Mouse (Mus musculus) midbrain, embryonic 10.5 days (tissue): ENCODE measurements at regions not wholly inside any gene's neighbourhood (a gene's known extent, or its start where the extent isn't known, plus 50 kb on each side); places are given as distances from the start of the nearest gene placed in this dataset.

ENCODE experiments used
- DNase-seq: peaks from one replicate; pipeline ENCODE4 v3.0.0-alpha.2; 2017; ENCODE audit warnings: low spot score
- H3K27ac ChIP-seq: fragments of 300-500 bp; sonication (generic); replicated peaks from 2 replicates; pipeline ENCODE4 v1.5.1; 2016; ENCODE audit warnings: mild to moderate bottlenecking
- H3K27me3 ChIP-seq: fragments of 300-500 bp; sonication (generic); 2 replicates; pipeline ENCODE4 v1.6.1; 2016; ENCODE audit warnings: low read depth, mild to moderate bottlenecking; ENCODE audit not compliant: poor library complexity, severe bottlenecking
- H3K36me3 ChIP-seq: fragments of 300-500 bp; sonication (generic); 2 replicates; pipeline ENCODE4 v1.6.1; 2016; ENCODE audit warnings: mild to moderate bottlenecking, moderate library complexity
- H3K4me1 ChIP-seq: fragments of 300-500 bp; sonication (generic); 2 replicates; pipeline ENCODE4 v1.6.1; 2016
- H3K4me3 ChIP-seq: fragments of 300-500 bp; sonication (generic); 2 replicates; pipeline ENCODE4 v1.5.1; 2016; ENCODE audit warnings: mild to moderate bottlenecking, moderate library complexity
- H3K9me3 ChIP-seq: fragments of 300-500 bp; sonication (generic); replicated peaks from 2 replicates; pipeline ENCODE4 v1.6.1; 2016; ENCODE audit warnings: mild to moderate bottlenecking
- WGBS: fragments of 180-500 bp; shearing (Covaris S2); methylation state at CpG from one replicate; pipeline ENCODE4 v1.1.7; 2016; 5-methylcytosine and 5-hydroxymethylcytosine counted together

DNA sequence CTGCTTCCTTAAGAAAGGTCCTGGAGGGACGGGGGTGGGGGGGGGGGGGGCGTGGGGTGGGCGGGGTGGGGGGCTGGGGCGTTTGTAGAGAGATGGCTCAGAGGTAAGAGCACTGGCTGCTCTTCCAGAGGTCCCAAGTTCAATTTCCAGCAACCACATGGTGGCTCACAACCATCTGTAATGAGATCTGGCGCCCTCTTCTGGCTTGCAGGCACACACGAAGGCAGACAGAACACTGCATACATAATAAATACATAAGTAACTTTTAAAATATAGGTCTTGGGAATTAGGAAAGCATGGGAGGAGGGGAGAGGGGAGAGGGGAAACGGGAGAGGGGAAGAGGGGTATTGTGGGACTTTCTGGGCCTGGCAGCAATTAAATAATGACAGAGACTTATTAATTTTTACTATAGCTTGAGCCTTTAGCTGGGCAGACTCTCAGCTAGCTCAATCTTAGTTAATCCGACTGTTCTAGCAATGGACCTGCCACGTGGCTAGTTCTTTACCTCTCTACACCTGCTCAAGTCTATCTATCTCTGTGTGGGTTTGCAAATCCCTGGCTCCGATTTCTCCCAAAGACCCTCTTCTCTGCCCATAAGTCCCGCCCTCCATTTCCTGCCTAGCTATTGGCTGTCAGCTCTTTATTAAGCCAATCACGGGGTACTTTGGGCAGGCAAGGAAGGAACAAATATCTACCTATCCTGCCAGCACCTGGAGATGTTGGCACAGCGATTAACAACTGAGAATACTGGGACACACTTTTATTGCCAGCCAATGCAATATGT lies 64.1 kb upstream of the Rpl34 start:
- DNase-seq: no peak
- Histone ChIP-seq H3K4me3 (no peak overlapping the region), H3K27me3 (no peaks in the 10 kb centered on the region), H3K27ac (no peak overlapping the region), H3K36me3 (no peaks in the 10 kb centered on the region), H3K4me1 (no peaks in the 10 kb centered on the region), H3K9me3 (no peaks in the 10 kb centered on the region)
- 37% methylated on average over 10 of the region's 13 CpGs for WGBS

DNA sequence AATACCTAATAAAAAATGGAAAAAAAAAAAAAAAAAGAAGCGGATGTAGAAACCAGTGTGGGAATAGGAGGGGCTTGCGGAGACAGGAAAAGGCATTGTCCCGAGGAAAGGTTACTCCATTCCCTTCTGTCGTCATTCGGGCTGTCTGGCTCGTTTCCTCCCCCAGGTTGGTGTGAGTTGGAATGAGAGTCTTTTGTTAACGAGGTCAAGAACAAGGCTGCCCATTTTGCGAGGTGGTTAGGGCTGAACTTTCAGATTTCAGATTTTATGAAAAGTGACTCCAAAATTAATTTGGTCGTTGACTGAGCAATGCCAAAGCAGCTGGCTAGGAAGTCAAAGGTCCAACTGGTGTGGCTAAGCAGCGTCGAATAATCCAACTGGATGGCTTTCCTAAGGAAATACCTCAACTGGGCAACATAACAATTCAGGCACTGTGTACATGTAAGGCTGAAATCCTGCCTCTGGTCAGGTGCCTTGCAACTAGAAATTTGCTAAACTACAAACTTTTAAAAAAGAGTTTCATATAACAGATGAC lies 50.6 kb upstream of the Rpl34 start:
- Histone ChIP-seq H3K36me3 (no peaks in the 10 kb centered on the region), H3K4me1 (no peaks in the 10 kb centered on the region), H3K27ac (no peak overlapping the region), H3K27me3 (no peaks in the 10 kb centered on the region), H3K4me3 (no peak overlapping the region), H3K9me3 (no peaks in the 10 kb centered on the region)
- no peak for DNase-seq
- 88% methylated on average over 11 of the region's 11 CpGs for WGBS
